Mouse (Mus musculus) megakaryocyte, adult 5-6 weeks (primary cell): ENCODE measurements at regions not wholly inside any gene's neighbourhood (a gene's known extent, or its start where the extent isn't known, plus 50 kb on each side); places are given as distances from the start of the nearest gene placed in this dataset.

Experiments
- ATAC-seq: 2 replicates; pipeline ENCODE4 v1.8.0; 2016; ENCODE audit warnings: mild to moderate bottlenecking, inconsistent platforms; ENCODE audit not compliant: poor library complexity, severe bottlenecking

DNA sequence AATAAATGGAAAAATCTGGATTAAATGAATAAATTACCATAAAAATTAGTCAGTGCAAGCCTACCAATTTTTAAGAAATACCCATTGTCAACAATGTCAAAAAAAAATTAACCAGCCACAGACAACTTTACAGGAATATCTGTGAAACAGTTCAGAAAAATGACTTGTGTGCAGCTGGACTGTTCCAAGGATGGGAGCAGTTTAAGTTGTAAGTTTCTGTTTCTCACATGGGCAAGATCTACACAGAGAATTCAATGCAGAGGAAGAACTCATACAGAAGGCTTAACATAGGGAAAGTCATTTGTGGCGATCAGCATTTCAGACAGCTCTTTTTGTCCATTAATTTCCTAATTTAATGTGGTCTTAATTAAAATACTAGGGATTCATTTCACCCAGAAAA is 71.9 kb upstream of the Tdrd3 start:
- no peak for ATAC-seq

DNA sequence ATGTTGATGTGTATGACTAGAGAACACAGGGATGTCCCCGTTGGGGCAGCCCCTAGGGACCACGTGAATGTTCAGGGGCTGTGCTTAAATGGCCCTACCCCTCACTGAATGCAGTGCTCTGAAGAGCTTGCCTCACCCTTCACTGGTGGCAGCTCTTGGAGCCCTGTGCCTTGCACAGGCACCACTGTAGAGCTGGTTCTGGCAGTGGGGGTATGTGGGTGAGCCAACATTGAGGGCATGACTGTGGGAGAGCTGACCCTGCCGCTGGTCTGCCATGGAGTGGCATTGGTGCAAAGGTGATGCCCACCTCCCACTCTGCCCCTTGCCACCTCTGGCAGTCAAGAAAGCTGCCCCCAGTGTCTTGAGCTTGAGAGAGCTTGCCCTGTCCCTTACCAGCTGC is 69.6 kb upstream of the Tdrd3 start:
- ATAC-seq, result no peak

DNA sequence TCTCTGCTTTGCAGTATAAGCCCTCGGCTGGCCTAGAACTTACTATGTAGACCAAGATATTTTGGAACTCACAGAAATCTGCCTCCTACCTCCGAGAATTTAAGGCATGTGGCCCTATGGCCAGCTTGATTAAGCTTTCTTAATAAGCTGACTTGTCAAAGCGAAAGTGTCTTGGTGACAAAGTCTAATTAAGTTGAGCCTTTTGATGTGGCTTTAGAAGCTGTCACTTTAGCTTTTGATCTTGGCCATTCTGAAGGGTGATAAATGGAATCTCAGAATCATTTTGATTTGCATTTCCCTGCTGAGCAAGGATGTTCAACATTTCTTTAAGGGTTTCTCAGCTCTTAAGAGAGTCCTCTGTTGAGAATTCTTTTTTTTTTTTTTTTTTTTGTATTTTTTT is 67.6 kb upstream of the Tdrd3 start:
- ATAC-seq, result no peak

DNA sequence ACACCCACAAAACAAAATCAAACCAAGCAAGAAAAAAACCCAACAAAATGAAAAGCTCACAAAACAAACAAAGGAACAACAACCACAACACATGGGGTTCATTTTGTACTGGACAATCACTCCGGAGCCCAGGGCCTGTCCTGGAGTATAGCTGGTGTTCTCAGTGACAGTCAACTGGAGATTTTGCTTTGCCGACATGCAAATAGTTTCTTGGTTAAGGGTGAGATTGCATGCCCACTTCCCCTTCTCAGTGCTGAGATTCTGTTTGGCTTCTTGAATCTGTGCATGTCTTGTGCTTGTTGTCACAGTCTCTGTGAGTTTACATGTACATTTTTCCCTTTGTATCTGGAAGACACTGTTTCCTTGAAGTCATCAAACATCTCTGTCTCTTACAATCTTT is 50.6 kb upstream of the Tdrd3 start:
- no peak for ATAC-seq
